Mouse (Mus musculus) bone marrow, adult 2 months (tissue): ENCODE measurements around the gene 6030408B16Rik.

Experiments
- CTCF ChIP-seq: fragments of 200-500 bp; IDR thresholded peaks from 2 replicates; pipeline ENCODE4 v1.5.1; 2011; ENCODE audit warnings: low read length, control low read depth; ENCODE audit not compliant: control insufficient read depth, insufficient read depth
- POLR2A ChIP-seq: fragments of 200-500 bp; IDR thresholded peaks from 2 replicates; pipeline ENCODE4 v1.6.1; 2011; ENCODE audit warnings: low read depth, mild to moderate bottlenecking, control low read depth, low read length, borderline replicate concordance; ENCODE audit not compliant: control insufficient read depth

GRCm38 (mm10) chr15:101296091-101296490, 3.1 kb downstream of the 6030408B16Rik start:
- TF ChIP-seq POLR2A, result no peak
- TF ChIP-seq CTCF, result no peak
